Mouse (Mus musculus) T-cell, adult 66 days (primary cell): Measurements from ENCODE around the gene Espl1. TPM values are rescaled to one million over a fixed set of nuclear protein-coding genes. Genes with fewer than 3 reads are reported as not detected.

Experiments used
- total RNA-seq, 2 experiments: library from RNA; stranded (reverse); gene quantifications; 3 replicates in 1 of 2; 4 replicates in 1 of 2; pipeline ENCODE4 v1.2.4; 2023

Espl1 gene
- 1 to 10 TPM; 5.4 to 6.7 TPM for total RNA-seq

DNA sequence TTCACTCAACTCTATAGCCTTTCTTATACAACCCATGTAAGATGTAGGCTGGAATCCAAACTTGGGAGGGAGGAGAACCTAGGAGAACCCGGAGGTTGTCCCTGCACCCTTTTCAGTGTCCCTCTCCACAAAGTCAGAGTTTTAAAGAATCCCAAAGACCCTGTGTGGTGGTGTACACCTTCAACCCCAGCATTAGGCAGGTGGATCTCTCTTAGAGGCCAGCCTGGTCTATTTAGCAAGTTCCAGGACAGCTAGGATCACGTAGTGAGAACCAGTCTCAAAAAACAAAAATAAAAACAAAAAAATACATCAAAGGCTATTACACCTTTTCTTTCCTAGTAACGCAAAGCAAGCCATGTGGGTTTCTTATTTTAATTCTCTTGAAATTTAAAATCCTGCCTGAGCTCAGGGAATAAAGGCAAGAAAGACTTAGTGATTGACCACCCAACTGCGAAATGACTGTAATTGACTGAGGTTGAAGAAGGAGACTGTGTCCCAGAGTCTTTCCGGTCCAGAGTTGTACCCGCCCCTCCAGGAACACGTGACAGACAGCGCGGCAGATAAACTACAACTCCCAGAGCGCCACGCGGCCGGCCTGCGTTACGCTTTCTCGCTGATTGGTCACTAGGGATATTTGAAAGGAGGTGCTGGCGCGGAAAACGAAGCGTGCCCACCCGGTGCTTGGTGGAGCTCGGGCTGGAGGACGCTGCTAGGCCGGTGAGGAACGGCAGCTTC is at the start of gene Espl1:
Espl1 (plus strand) TSS at position 634 of the 735 bp plus-strand sequence.

DNA sequence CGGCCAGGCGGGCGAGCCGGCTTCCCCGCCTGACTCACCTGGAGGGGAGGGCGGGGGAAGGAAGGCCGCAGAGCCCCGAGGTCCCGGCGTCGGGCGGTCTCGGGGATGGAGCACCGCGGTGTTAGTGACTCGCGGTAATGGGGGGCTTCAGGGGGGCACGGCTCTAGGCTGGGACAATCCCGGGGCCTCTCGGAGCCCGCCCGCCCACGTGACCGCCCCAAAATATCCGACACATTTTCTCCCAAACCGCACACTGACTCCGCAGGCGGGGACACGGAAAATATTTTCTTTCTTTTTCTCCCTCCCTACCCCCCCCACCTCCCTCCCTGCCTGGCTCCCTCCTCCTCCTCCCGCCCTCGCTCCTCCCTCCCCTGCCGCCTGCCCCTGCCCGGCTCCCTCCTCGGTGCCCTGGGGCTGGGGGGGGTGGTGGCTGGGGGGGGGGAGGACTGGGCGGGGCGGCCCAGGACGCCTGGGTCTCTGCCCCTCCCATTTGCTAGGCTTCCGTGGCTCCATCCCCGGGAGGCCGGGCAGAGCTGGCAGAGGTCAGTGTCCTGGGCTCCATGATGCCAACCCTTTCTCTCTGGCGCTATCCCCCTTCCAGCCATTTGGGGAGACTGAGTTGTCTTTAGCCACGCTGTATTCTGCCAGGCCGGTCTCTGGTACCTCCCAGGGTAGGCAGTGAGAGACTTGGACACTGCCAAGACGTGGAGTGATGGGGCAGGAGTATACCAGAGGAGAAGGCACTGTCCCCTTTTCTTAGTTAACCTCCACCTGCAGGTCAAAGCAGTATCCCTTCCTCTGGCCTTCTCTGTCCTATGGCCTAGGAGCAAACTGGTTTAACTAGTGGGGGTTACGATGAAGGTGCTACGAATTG is 38.6 kb upstream of the Espl1 start, which contains the start of gene Rarg:
Rarg (minus strand) TSS at position 316 of the 874 bp plus-strand sequence.

DNA sequence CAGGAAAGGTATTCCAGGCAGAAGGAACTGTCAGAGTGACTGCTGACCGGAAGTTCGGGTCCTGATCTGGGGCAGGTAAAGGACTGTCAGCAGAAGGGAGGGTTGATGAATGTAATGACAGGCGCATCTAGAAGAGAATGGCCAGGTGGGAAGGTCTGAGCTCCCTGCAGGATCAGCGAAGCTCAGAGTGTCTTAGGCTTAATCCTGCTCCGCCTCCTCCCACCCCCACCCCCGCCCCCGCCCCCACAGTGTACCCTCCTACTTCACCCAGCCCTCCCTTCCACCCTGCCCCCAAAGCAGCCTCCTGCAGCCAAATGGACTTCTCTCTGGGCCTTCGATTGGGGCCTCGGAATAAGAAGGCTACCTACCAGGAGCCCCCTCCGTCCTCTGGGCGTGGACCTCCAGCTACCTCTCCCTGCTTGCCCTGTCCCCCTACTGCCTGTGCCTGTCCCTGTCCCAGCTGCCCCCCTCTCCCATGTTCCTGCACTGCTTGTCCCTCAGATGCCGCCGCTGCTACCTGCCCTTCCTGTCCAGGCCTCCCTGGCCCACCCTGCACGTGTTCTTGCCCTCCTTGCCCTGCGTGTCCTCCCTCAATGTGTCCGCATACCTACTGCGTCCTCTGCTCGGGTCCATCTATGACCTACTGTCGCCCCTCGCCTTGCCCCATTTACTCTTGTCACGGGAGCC is 25.6 kb upstream of the Espl1 start, which contains the start of gene Gm9918:
Gm9918 (plus strand) TSS at position 290 of the 687 bp plus-strand sequence.

DNA sequence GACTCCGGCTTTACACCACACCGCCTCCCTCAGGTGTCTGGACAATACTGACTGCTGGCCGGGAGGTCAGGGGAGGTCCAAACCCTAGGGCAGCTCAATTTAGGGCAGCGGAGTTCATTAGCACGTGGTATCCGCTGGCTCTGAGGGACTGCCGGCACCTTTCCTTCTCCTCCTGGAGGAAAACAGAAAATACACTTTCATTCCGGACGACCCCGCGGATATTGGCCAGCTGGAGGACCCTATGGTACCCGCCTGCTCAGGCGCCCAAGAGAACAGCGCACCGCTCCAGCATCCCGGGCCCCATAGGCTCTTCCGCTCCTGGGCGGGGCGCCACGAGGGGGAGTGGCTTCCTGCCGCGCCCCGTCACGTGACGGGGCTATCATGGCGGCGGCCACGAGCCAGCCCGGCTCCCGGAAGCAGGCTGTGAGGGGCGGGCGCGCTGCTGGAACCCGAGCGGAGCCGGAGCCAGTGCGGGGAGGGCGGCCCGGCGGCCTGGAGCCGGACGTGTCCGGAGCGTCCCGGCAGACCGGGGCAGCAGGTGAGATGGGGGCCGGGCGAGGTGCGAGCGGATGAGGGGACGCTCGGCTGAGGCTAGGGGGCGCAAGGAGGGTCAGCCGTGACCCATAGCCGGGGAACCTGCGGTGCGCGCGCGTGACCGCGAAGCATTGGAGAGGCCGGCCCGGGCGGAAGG is 16.8 kb upstream of the Espl1 start, which contains the start of gene Mfsd5:
Mfsd5 (plus strand) TSS at position 363 of the 691 bp plus-strand sequence.

DNA sequence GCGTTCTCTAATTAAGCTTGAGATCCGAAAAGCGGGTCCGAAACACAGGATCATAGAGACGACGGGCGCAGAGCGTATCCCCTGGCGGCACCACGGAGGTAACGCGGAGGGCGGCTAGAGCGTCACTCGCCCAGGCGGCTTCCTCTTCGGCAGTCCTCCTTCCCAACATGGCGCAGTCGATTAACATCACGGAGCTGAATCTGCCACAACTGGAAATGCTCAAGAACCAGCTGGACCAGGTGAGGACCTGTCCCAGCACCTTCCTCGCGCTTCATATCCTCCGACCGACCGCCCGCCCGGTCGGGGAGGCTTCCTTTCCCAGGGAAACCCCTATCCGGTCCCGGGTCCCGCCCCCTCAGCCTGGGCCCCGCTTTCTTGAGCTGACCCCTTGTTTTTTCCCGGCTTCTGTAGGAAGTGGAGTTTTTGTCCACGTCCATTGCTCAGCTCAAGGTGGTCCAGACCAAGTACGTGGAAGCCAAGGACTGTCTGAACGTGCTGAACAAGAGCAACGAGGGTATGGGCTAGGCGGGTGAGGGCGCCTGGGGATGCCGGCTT is 30.0 kb downstream of the Espl1 start, which contains the start of gene Pfdn5:
Pfdn5 (plus strand) TSS at position 95 of the 555 bp plus-strand sequence.

DNA sequence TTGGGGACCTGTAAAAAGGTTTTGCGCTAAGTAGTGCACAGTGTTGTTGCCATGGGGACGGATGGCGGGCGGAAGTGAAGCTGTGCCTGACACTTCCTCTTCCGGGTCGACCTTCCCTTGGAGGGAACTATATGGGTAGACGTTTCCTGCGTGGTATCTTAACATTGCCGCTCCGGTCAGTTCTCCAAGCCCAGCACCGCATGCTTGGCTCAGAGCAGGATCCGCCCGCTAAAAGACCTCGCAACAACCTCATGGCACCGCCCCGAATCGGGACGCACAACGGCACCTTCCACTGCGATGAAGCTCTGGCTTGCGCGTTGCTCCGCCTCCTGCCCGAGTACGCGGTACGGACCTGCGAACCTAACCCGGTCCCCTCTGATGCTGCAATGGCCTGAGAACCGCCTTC is 35.5 kb downstream of the Espl1 start, which contains the start of gene Myg1:
Myg1 (plus strand) TSS at position 100 of the 406 bp plus-strand sequence.

DNA sequence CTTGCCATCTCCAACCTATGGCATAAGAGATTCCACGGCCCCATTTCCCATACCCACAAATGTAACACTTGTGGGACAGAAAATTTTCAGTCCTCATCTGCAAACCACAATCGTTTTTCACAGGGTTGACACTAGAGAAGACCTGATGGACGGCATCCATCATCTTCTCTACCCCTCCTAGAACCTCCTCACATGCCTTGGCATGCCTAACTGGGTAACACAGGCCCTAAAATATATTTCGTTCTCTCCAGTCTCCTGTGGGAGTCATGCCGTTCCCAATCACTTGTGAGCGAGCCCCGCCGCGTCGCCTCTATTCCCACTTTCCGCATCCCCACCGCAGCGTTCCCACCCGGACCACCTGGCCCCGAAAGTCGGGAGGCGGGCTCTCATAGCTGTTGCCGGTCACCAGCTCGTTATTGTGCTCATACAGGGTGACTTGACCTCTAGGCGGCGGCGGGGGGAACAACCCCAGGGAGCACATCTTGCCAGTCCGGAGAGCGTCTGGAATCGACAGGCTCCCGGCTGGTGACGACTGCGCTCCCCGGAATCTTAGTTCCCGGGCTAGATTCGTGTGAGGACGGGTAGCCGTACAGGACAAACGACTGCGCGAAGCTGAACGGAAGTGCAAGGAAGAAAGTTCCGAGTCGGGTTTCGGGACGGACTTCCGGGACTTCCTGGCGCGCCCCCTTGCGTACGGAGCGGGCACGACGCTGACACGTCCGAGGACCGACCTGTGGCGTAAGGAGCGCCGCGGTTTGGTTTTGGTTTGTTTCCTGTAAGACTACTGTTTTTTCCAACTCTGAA is 54.3 kb downstream of the Espl1 start, which contains the start of gene Aaas:
Aaas (minus strand) TSS at position 634 of the 804 bp plus-strand sequence.

DNA sequence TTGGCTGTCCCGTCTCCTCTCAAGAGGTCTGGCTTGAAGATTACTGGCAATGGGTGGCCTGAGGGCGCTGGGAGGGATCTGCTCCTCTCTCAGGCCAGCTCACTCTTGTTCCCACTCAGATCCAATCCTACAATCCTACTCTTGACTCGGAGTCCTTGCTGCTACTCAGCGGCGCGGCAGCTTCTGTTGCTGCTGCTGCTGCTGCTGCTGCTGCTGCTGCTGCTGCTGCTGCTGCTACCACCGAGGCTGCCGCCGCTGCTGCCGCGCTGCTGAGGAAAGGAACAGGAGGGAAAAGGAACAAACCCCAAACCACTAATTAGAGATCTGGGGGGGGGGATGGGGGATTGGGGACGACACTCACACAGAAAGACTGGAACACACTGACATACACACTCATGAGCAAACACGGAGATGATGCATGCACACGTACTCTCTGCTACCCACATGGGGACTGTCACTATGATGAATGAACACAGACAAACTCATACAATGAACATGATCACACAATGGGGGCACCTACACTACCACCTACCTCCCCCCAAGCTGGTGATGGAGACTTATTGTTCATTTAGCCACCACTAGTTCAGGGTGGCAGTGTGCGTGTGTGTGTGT is 70.8 kb downstream of the Espl1 start, which contains the start of gene Sp7:
Sp7 (minus strand) TSS at position 450 of the 612 bp plus-strand sequence.

Other genes starting within 250 kb of the Espl1 start
- 100 to 1,000 TPM; 277 to 279 TPM for gene Eif4b, start 222.5 kb upstream of the Espl1 start, total RNA-seq
- gene Tns2, start 195.9 kb upstream of the Espl1 start, total RNA-seq: under 1 TPM; 0.26 to 0.83 TPM
- 10 to 100 TPM; 38.3 to 44.1 TPM for gene Spryd3, start 160.0 kb upstream of the Espl1 start, total RNA-seq
- not detected for gene Igfbp6, start 151.9 kb upstream of the Espl1 start, total RNA-seq
- 1 to 10 TPM; 4.5 to 5.7 TPM for gene Soat2, start 145.7 kb upstream of the Espl1 start, total RNA-seq
- gene Zfp740, start 93.0 kb upstream of the Espl1 start, total RNA-seq: 100 to 1,000 TPM; 112 to 129 TPM
- gene Csad, start 91.5 kb upstream of the Espl1 start, total RNA-seq: 10 to 100 TPM; 17.9 to 23.6 TPM
- gene Itgb7, start 64.3 kb upstream of the Espl1 start, total RNA-seq: 100 to 1,000 TPM; 699 to 803 TPM
- 10 to 100 TPM; 44.9 to 62.2 TPM for gene Rarg, start 38.7 kb upstream of the Espl1 start, total RNA-seq
- gene Gm9918, start 25.7 kb upstream of the Espl1 start, total RNA-seq: not detected
- gene Mfsd5, start 16.8 kb upstream of the Espl1 start, total RNA-seq: 10 to 100 TPM; 35.3 to 39.6 TPM
- gene Pfdn5, start 29.9 kb downstream of the Espl1 start, total RNA-seq: 100 to 1,000 TPM; 523 to 527 TPM
- 10 to 100 TPM; 65.7 to 81.3 TPM for gene Myg1, start 35.4 kb downstream of the Espl1 start, total RNA-seq
- 10 to 100 TPM; 39.7 to 48.7 TPM for gene Aaas, start 54.5 kb downstream of the Espl1 start, total RNA-seq
- not detected for gene Sp7, start 70.9 kb downstream of the Espl1 start, total RNA-seq
- 100 to 1,000 TPM; 143 to 147 TPM for gene Sp1, start 109.9 kb downstream of the Espl1 start, total RNA-seq
- gene Amhr2, start 149.1 kb downstream of the Espl1 start, total RNA-seq: 1 to 10 TPM in 1 of 2 experiments, under 1 TPM in 1; 0.84 to 8.0 TPM
- gene Prr13, start 162.8 kb downstream of the Espl1 start, total RNA-seq: 10 to 100 TPM; 53.6 to 64.7 TPM
- 100 to 1,000 TPM; 782 to 825 TPM for gene Pcbp2, start 174.3 kb downstream of the Espl1 start, total RNA-seq
- 10 to 100 TPM; 16.4 to 31.6 TPM for gene Gm10337, start 207.5 kb downstream of the Espl1 start, total RNA-seq
- gene Map3k12, start 220.8 kb downstream of the Espl1 start, total RNA-seq: 1 to 10 TPM; 4.7 to 4.8 TPM
- 10 to 100 TPM; 58.8 to 62.3 TPM for gene Tarbp2, start 221.9 kb downstream of the Espl1 start, total RNA-seq
- 10 to 100 TPM; 17.6 to 18.6 TPM for gene Npff, start 228.7 kb downstream of the Espl1 start, total RNA-seq